Mouse (Mus musculus) liver, embryonic 12.5 days (tissue): ENCODE measurements around the gene Lrrfip1. TPM values are rescaled to one million over a fixed set of nuclear protein-coding genes. Genes with fewer than 3 reads are reported as not detected.

Source experiments
- ATAC-seq: fragments of 200-750 bp; cut with Nextera tagmentation; 2 replicates; pipeline ENCODE4 v1.8.0; 2017; ENCODE audit warnings: moderate number of reproducible peaks, mild to moderate bottlenecking, moderate library complexity
- H3K27ac ChIP-seq: fragments of 300-500 bp; sonication (generic); 2 replicates; pipeline ENCODE4 v1.5.1; 2016; ENCODE audit warnings: mild to moderate bottlenecking
- H3K27me3 ChIP-seq: fragments of 300-500 bp; sonication (generic); replicated peaks from 2 replicates; pipeline ENCODE4 v1.6.1; 2016; ENCODE audit warnings: mild to moderate bottlenecking, moderate library complexity
- H3K36me3 ChIP-seq: fragments of 300-500 bp; sonication (generic); 2 replicates; pipeline ENCODE4 v1.6.1; 2016; ENCODE audit warnings: mild to moderate bottlenecking, moderate library complexity
- H3K4me1 ChIP-seq: fragments of 300-500 bp; sonication (generic); 2 replicates; pipeline ENCODE4 v1.6.1; 2016
- H3K4me2 ChIP-seq: fragments of 300-500 bp; sonication (generic); 2 replicates; pipeline ENCODE4 v1.6.1; 2016; ENCODE audit warnings: mild to moderate bottlenecking, moderate library complexity
- H3K4me3 ChIP-seq: fragments of 300-500 bp; sonication (generic); 2 replicates; pipeline ENCODE4 v1.5.1; 2016; ENCODE audit warnings: mild to moderate bottlenecking, moderate library complexity
- H3K9ac ChIP-seq: fragments of 300-500 bp; sonication (generic); 2 replicates; pipeline ENCODE4 v1.6.1; 2016; ENCODE audit warnings: mild to moderate bottlenecking, moderate library complexity
- H3K9me3 ChIP-seq: fragments of 300-500 bp; sonication (generic); replicated peaks from 2 replicates; pipeline ENCODE4 v1.6.1; 2016; ENCODE audit warnings: mild to moderate bottlenecking, moderate library complexity
- WGBS: fragments of 180-500 bp; shearing (Covaris S2); methylation state at CpG from one replicate; pipeline ENCODE4 v1.1.7; 2016; ENCODE audit not compliant: insufficient replicate concordance; 5-methylcytosine and 5-hydroxymethylcytosine counted together
- polyA plus RNA-seq: library from polyadenylated mRNA; unstranded; fragments of >200 nt; fragmentation: Nextera tagmentation; extraction: Ambion mirVana; gene quantifications from 2 replicates; pipeline ENCODE4 v1.2.1, GENCODE M21; 2016

Lrrfip1 gene
- polyA plus RNA-seq, 1 experiment from 2014 or later = 18.1 TPM

DNA sequence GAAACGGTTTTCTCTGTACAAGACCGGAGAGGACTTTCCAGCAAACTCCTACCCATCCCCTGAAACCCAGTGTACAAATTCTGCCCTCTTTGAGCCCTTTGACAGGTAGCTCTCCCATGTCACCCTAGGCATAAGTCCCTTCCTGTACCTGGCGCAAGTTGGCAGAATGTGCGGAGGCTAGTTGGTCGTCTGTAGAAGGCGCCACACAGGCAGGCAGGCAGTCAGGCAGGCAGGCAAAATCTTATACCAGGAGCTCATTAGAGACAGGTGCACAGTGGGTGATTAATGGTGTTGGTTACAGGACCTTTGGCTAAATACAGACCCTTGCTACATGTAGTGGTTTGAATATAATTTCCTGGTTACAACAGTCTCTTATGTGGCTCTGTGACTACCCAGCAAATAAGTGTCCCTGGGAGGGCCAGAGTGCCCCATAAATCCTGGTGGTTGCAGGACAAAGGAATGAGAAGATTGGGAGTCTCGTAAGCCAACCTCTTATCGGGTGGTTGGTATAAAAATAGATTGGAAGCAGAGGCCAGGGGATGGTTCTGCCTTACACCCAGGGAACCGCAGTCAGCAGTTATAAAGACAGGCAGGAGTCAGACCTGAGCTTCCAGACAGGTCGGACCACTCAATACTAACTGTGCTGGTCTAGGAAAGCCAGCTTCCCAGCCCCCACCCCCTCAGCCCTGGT, 1.5 kb downstream of the Lrrfip1 start:
- peaks cover 48% of the 10 kb centered on the region for H3K27me3 ChIP-seq
- H3K27ac ChIP-seq = no peak overlapping the region
- 0 out of 2 replicates have a peak, but pooled peaks cover 13% of the 10 kb centered on the region for H3K4me1 ChIP-seq
- ATAC-seq = no peak
- no peak overlapping the region for H3K4me3 ChIP-seq
- H3K9me3 ChIP-seq = 0 out of 2 replicates have a peak, but pooled peaks cover 6% of the 10 kb centered on the region
- no peak overlapping the region for H3K4me2 ChIP-seq
- no peaks in the 10 kb centered on the region for H3K36me3 ChIP-seq
- 51% methylated on average over 10 of the region's 10 CpGs for WGBS
- no peak overlapping the region for H3K9ac ChIP-seq

DNA sequence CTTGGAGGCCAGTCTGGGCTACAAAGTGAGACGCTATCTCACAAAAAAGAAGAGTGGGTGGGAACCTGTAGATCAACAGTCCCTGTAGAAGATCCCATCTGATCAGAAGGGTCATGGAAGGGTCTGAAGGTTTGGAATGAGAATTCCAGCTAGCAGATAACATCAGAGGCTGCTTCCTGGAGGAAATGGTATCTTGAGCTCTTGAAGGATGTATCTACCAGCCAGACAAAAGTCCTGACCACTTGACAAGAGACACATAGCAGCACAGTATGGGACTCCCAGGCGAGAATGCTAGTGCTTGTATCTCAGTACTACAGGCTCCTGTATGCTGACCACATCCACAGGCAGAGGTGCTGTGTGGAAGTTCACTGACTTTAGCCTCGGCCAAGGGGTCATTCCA, 2.6 kb downstream of the Lrrfip1 start:
- Histone ChIP-seq H3K9ac (no peak overlapping the region), H3K4me2 (no peak overlapping the region), H3K4me1 (0 out of 2 replicates have a peak, but pooled peaks cover 13% of the 10 kb centered on the region), H3K9me3 (0 out of 2 replicates have a peak, but pooled peaks cover under 1% of the 10 kb centered on the region), H3K4me3 (no peak overlapping the region), H3K27me3 (peaks cover 48% of the 10 kb centered on the region), H3K36me3 (no peaks in the 10 kb centered on the region), H3K27ac (no peak overlapping the region)
- no peak for ATAC-seq
- 42% methylated on average over 3 of the region's 3 CpGs for WGBS

- Histone ChIP-seq H3K4me3 (no peak overlapping the region), H3K9ac (no peak overlapping the region), H3K27me3 (peaks cover 48% of the 10 kb centered on the region), H3K4me1 (0 out of 2 replicates have a peak, but pooled peaks cover 13% of the 10 kb centered on the region), H3K9me3 (no peaks in the 10 kb centered on the region), H3K27ac (no peak overlapping the region), H3K4me2 (no peak overlapping the region), H3K36me3 (no peaks in the 10 kb centered on the region)
- ATAC-seq = no peak
- 50% methylated on average over 3 of the region's 3 CpGs for WGBS
These were observed 3.5 kb downstream of the Lrrfip1 start for GRCm38 (mm10) chr1:91001871-91002539.

DNA sequence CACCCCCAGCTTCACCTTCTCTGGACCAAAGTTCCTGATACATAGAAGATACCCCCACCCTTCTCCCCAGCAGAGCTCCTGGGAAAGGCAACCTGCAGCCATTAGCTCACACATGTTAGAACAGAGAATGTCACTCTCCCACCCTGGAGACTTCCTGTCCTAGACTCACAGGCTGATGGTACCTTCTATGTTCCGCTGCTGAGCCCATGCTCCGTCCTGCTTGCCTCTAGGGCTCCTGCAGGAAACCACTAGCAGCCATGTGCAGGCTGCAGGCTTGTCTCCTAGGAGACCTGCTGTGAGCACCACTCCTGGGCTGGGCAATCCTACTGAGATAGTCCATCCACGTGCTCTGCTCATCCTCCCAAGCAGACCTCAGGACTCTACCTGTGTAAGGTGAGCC, 4.1 kb downstream of the Lrrfip1 start:
- 58% methylated on average over 3 of the region's 3 CpGs for WGBS
- Histone ChIP-seq H3K27me3 (peaks cover 42% of the 10 kb centered on the region), H3K4me3 (no peak overlapping the region), H3K9me3 (no peaks in the 10 kb centered on the region), H3K36me3 (no peaks in the 10 kb centered on the region), H3K4me2 (no peak overlapping the region), H3K9ac (no peak overlapping the region), H3K4me1 (0 out of 2 replicates have a peak, but pooled peaks cover 13% of the 10 kb centered on the region), H3K27ac (no peak overlapping the region)
- no peak for ATAC-seq

GRCm38 (mm10) chr1:91003522-91004253, 5.2 kb downstream of the Lrrfip1 start:
- 61% methylated on average over 8 of the region's 8 CpGs for WGBS
- no peak overlapping the region for H3K9ac ChIP-seq

GRCm38 (mm10) chr1:91006037-91006436, 7.5 kb downstream of the Lrrfip1 start:
- 61% methylated on average over 5 of the region's 5 CpGs for WGBS
- Histone ChIP-seq H3K4me2 (no peak overlapping the region), H3K9ac (no peak overlapping the region), H3K9me3 (no peaks in the 10 kb centered on the region), H3K4me1 (peaks cover 5% of the 10 kb centered on the region; the same call in 1 of the 2 replicates), H3K4me3 (no peak overlapping the region), H3K27me3 (peaks cover 9% of the 10 kb centered on the region; the same call in 1 of the 2 replicates), H3K36me3 (no peaks in the 10 kb centered on the region), H3K27ac (no peak overlapping the region)
- ATAC-seq = no peak

More at GRCm38 (mm10) chr1:91003522-91004253, 5.2 kb downstream of the Lrrfip1 start:
- H3K4me2 ChIP-seq = no peak overlapping the region
- 0 out of 2 replicates have a peak, but pooled peaks cover 13% of the 10 kb centered on the region for H3K4me1 ChIP-seq
- no peaks in the 10 kb centered on the region for H3K9me3 ChIP-seq
- H3K36me3 ChIP-seq = no peaks in the 10 kb centered on the region
- H3K4me3 ChIP-seq = no peak overlapping the region
- H3K27me3 ChIP-seq = peaks cover 32% of the 10 kb centered on the region
- no peak overlapping the region for H3K27ac ChIP-seq
- ATAC-seq = no peak

DNA sequence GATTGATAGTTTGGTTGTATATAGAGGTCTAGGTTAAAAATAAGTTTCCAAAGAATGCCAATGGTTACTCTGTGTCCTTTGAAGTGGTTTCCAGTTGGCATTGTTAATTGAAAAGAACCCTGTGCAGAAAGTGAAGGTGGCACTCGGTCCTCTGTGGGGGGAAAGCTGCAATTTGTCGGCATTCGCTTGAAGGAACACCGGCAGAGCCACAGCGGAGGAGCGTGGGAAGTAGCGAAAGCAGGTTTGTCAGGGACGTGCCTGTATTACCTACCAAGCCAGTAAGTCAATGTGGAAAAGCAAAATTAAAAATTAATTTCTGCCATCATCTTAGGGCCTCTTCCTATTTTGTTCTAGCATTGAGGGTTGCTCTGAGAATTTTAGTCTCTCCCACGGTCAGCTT, 8.2 kb downstream of the Lrrfip1 start:
- ATAC-seq = no peak
- Histone ChIP-seq H3K4me1 (peaks cover 5% of the 10 kb centered on the region; the same call in 1 of the 2 replicates), H3K4me2 (no peak overlapping the region), H3K9ac (no peak overlapping the region), H3K27ac (no peak overlapping the region), H3K4me3 (no peak overlapping the region), H3K9me3 (no peaks in the 10 kb centered on the region), H3K27me3 (peaks cover 5% of the 10 kb centered on the region; the same call in 1 of the 2 replicates), H3K36me3 (no peaks in the 10 kb centered on the region)
- 78% methylated on average over 9 of the region's 9 CpGs for WGBS

- H3K27ac ChIP-seq = no peak overlapping the region
- H3K9me3 ChIP-seq = no peaks in the 10 kb centered on the region
- H3K9ac ChIP-seq = no peak overlapping the region
- no peak for ATAC-seq
- H3K4me3 ChIP-seq = no peak overlapping the region
- no peak overlapping the region for H3K4me2 ChIP-seq
- H3K4me1 ChIP-seq = peaks cover 14% of the 10 kb centered on the region
- no peaks in the 10 kb centered on the region for H3K36me3 ChIP-seq
- H3K27me3 ChIP-seq = no peaks in the 10 kb centered on the region
- WGBS = 71% methylated on average over 14 of the region's 14 CpGs
These were observed 9.7 kb downstream of the Lrrfip1 start for GRCm38 (mm10) chr1:91008147-91008682.

DNA sequence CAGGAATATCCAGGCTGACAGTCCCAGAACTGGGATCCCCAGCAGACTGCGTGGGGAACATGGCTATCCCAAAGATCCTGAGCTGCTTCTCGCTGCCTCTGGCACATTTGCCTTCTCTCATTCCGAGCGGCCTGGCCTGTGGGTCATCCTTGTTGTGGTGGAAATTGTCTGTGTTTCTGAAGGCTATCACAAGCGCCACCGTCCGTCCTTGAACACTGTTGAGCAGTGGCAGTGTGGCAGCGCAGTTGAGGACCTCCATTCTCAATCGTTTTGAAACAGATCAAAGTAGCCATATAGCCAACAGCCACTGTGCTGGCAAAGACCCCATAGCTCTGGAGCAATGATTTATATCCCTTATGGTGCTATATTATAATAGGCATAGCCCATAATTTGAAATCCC, 10.2 kb downstream of the Lrrfip1 start:
- H3K4me1 ChIP-seq = peaks cover 14% of the 10 kb centered on the region
- no peak overlapping the region for H3K9ac ChIP-seq
- H3K27ac ChIP-seq = no peak overlapping the region
- H3K9me3 ChIP-seq = no peaks in the 10 kb centered on the region
- no peak overlapping the region for H3K4me2 ChIP-seq
- no peak overlapping the region for H3K4me3 ChIP-seq
- no peaks in the 10 kb centered on the region for H3K27me3 ChIP-seq
- no peak for ATAC-seq
- no peaks in the 10 kb centered on the region for H3K36me3 ChIP-seq
- WGBS = 76% methylated on average over 9 of the region's 9 CpGs

DNA sequence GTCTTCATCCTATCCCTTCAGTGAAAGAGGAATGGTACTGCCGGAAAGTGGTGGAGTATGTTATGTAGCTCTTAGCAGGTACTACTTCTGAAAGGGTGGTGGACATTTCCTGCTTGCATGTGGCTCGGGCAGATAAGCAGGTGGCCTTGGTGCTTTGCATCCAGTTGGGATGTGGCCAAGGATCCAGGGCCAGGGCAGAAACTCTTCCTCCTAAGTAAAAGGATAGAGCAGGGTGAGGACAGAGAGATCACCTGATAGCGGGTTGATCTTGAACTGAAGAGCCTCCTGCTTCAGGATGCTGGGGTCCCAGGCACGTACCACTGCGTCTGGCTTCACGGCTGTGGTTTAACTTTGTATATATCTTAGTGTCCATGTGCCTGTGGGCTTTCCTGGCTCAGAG, 10.7 kb downstream of the Lrrfip1 start:
- Histone ChIP-seq H3K4me3 (no peak overlapping the region), H3K27me3 (no peaks in the 10 kb centered on the region), H3K36me3 (no peaks in the 10 kb centered on the region), H3K9me3 (no peaks in the 10 kb centered on the region), H3K4me2 (no peak overlapping the region), H3K27ac (no peak overlapping the region), H3K4me1 (peaks cover 14% of the 10 kb centered on the region), H3K9ac (no peak overlapping the region)
- ATAC-seq = no peak
- WGBS = 58% methylated on average over 6 of the region's 6 CpGs

DNA sequence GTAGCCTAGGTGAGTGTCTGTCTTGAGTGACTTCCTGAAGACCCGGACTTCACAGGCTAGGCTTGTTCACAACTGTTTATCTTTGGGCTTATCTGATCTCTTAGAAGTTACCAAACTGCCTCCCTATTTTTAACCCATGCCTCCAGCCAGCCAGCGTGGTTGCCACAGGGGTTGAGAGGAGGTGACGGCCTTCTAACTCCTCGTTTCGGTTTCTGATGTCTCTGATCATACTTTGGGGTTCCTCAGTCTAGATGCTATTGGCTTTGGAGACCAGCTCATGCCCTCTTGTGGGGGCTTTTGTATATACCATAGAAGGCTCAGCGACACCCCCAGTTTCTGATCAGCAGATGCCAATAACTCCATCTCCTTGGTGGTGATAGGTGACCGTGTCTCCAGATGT, 11.7 kb downstream of the Lrrfip1 start:
- H3K9ac ChIP-seq = no peak overlapping the region
- no peak overlapping the region for H3K4me3 ChIP-seq
- no peak overlapping the region for H3K27ac ChIP-seq
- WGBS = 53% methylated on average over 7 of the region's 7 CpGs
- H3K4me1 ChIP-seq = peaks cover 14% of the 10 kb centered on the region
- H3K9me3 ChIP-seq = no peaks in the 10 kb centered on the region
- no peaks in the 10 kb centered on the region for H3K27me3 ChIP-seq
- H3K36me3 ChIP-seq = no peaks in the 10 kb centered on the region
- no peak overlapping the region for H3K4me2 ChIP-seq
- ATAC-seq = no peak
